Mouse (Mus musculus) cerebellum, adult 8-10 months (tissue): ENCODE data around the gene Palm2.

Experiments
- DNase-seq: peaks from one replicate; pipeline ENCODE4 v3.0.0; 2022

Palm2 gene

GRCm38 (mm10) chr4:57674351-57674750 lies 240.3 kb downstream of the Palm2 start:
- no peak for DNase-seq

- DNase-seq: no peak
Observed at GRCm38 (mm10) chr4:57675387-57675786, 241.3 kb downstream of the Palm2 start.

DNA sequence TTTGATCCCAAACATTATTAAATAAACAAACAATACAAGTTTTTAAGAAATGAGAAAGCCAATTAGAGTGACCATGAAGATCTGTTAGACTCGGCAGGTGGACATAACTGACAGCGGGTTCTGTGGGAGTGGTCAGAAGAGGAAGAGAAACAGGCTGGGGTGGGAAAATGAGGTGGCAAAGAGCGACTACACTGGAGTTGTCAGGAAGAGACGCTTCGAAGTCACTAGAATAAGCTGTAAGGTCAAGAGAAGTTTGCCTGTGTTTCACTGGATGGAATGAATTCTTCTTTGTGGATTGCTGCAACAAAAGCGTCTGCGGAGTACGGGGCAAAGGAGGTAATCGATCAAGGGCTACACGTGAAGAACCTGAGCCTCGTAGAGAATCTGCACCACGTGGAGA lies 243.9 kb downstream of the Palm2 start:
- no peak for DNase-seq

DNA sequence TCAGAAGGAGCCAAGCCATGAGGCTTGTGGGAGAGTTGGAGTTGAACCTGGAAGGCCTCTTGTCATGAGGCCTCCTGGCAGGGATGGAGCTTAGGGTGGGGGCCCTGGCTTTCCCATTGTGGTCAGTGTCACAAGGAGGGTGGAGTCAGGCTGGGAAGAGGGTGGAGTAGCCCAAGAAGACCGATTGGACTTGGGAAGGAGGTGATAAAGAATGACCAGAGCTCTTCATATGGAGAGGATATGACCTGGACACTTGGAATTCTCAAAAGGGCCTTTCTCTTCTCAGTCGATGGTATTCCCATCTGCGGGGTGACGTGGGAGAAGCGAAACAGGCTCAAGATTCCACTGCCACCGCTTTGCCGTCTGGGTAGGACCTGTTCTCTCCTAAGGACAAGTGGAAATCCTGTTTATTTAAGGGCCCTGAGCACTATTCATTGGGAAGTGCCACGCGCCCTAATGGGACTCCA lies 245.0 kb downstream of the Palm2 start:
- DNase-seq: no peak

GRCm38 (mm10) chr4:57680186-57680585 lies 246.1 kb downstream of the Palm2 start:
- no peak for DNase-seq

GRCm38 (mm10) chr4:57681511-57681910 lies 247.5 kb downstream of the Palm2 start:
- peak; percentile 30 for DNase-seq

GRCm38 (mm10) chr4:57682341-57682740 lies 248.3 kb downstream of the Palm2 start:
- DNase-seq: no peak

DNA sequence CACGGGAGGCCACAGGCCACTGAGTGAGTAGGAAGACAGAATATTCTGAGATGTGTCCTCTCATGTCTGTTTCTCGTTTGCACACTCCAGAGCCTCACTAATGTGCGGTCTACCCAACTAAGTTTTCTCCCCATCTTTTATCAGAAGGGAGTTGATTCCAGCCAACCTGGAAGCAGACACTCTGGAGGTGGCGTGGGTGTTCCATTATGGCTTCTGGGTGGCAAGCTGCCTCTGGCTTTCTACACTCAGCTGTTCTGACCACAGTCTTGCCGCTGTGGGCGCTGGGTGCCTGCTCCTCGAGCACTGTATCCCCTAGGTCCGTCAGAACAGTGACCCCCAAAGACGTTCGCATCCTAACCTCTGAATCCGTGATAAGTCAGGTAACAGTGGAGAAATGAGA lies 248.9 kb downstream of the Palm2 start:
- no peak for DNase-seq

GRCm38 (mm10) chr4:57684676-57685215 lies 250.7 kb downstream of the Palm2 start:
- no peak for DNase-seq

DNA sequence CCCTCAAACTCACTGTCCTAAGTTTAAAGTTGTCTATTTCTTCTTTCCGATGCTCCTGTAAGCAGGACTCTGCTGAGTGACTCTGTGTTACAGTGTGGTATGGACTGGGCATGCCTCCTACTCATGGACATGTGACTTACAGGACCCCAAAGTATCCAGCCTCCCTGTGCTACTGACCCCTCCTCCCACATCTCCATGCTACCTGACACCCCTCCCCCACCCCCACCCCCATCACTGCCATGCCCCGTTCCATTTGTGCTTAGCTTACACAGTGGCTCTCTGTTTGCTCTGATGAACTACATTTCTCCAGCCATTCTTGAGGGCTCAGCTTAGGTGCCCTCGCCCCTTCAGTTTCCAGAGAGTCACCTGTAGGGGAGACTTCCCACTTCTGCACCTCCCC lies 252.7 kb downstream of the Palm2 start:
- no peak for DNase-seq

DNA sequence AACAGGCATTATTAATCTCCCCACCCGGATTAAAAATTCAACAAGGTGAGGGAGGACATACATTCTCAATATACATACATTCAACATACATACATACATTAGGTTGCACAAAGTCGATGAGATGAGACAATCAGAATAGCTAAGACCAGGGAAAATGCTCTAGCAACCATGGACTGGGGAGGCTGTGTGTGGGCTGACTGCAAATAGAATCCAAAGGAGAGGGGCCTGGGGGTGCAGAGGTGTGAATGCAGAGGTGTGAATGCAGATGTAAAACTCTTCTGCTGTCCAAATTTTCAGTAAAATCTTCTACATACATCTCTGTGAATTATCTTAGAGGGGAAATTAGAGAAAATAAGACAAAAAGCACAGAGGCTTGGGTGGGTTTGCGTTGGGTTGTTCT lies 253.5 kb downstream of the Palm2 start:
- DNase-seq: no peak

- no peak for DNase-seq
Observed at GRCm38 (mm10) chr4:57688131-57688530, 254.1 kb downstream of the Palm2 start.

GRCm38 (mm10) chr4:57690001-57690400 lies 256.0 kb downstream of the Palm2 start:
- DNase-seq: no peak

DNA sequence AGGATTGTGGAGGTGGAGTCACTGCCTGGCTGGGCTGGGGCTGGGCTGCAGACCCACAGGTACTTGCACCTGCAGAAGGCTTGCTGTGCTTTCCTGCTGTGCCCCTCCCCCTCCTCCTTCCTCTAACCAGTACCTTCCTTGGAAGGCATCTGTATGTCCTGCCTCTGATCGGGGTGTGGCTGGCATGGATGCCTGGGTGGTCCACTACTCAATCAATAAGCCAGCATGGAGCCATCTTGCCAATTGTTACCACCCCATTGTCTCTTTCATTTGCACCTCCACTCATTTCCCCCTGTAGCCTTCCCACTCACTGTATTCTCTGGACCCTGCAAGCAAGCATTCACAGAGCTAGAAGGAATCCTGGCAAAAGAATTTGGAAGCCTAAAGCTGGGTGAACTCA lies 256.8 kb downstream of the Palm2 start:
- DNase-seq: no peak

- no peak for DNase-seq
Observed at GRCm38 (mm10) chr4:57694356-57695136, 260.5 kb downstream of the Palm2 start.

DNA sequence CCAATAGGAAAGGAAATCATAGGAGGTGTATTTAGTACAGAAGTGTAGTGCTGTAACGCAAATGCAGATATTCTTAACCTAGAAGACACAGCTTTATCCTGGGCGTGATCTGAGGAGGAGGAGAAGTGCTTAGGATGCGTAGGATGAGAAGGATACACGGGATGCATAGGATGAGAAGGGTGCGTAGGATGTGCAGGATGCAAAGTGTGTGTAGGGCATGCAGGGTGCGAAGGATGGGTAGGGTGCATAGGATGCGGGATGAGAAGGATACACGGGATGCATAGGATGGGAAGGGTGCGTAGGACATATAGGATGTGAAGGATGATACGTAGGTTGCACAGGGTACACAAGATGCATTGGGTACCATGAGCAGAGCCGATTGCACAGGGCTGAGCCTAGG lies 262.9 kb downstream of the Palm2 start:
- DNase-seq: no peak

DNA sequence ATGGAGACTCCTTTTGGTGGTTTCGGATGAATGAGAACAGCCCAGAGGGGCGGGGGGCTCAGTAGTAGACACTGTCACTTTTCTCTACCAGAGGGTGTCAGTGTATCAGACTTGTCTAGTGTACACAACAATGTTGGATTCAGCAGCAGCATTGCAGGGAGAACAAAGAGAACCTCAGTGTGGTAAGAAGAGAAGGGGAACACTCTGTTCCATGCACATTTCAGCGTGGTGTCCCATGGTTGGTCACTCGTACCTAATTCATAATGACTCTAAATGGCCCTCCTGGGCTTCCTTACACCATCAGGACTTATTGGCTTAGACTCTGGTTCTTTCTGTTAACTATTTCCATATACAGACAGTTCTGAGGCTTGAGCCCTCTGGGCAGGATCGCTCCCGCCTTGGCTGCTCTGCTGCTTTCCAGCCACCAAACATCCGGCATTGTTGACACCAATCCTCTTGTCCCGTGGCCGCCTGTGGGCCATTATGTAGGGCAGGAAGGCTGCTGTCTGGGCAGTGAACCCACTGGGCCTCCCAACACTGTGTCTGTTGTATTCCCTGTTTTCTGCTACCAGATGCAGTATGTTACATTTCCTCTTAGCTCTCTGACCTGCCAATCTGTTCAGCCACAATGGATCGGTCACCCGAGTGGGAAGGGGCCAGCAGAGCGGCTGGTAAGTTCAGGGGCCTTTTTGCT lies 264.0 kb downstream of the Palm2 start:
- no peak for DNase-seq

DNA sequence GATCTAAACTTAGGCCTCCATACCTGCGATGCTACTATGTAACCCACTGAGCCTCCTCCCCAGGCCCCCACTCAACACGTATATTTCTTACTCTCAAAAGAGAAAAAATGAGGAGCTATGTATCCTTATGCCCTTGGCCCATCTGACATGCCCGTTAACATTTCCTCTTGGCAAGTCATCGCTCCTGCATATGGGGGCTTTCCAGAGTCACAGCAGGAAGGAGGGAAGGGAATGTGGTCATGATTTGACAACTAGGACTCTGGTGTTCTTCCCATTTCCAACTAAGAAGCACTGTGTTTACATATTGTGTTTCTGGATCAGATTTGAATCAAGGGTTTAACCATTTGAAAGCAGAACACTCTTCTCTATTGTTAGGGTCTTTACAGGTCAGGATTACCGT lies 267.5 kb downstream of the Palm2 start:
- no peak for DNase-seq

DNA sequence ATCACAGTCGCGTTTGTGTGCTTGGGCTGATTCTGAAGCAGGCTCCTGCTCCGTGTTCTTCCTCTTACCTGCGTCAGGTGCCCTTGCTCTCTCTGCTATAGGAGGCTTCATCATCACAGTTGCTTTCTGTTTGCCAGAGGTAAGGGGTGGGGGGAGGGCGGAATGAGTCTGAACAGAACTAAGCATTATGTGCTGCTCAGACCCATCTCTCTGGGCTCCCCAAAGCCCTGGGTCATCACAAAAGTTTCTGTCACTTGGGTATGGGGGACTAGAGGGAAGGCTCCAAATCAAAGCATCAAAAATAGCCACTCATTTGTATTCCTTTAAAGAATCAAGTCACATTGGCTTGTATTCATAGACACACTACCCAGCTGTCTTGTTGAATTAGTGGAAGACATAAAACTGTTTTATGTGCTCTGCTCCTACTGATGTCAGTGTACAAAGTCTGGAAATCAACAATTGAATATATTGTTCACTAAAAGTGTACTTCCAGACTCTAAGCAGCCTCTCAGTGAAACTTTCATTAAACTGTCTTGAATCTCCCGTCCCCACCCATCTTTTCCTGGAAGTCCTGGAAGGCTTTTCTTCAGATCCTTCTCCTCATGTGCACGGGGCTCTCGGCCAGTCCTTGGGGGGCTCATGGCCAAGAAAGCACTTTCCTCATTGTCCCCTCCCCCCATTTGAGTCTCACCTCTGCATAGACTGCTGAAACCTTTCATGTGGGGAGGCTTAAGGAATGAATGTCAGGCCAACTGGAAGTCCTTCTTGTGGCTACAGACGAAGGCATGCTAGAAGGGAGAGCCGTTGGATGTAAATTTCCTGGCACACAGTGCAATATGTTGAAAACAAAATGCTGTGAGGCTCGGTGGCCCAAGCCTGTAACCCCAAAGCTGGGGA lies 269.8 kb downstream of the Palm2 start:
- DNase-seq: no peak

- DNase-seq: no peak
Observed at GRCm38 (mm10) chr4:57704575-57704974, 270.5 kb downstream of the Palm2 start.

- DNase-seq: no peak
Observed at GRCm38 (mm10) chr4:57715849-57716248, 281.8 kb downstream of the Palm2 start.

- DNase-seq: no peak
Observed at GRCm38 (mm10) chr4:57716735-57717134, 282.7 kb downstream of the Palm2 start.

DNA sequence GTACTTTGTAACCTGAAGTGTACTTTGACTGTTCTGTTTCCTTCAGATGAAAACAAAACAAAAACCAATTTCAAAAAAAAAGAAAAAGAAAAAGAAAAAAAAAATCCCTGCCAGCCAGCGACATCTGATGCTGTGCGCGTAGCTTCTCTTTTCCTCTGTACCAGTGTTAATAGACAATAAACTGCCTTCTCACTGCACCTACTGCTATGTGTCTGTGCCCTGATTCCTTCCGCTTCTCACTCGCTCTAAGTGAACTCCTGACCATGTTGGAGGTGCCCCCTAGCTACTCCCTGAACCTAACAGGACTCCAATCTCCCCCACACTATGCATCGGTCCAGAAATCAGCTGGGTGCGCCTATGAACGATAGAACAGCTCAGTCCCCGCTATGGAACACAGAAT lies 283.3 kb downstream of the Palm2 start, which contains the start of gene Akap2:
Gene Akap2 (plus strand): TSS at position 304 of the 400 bp plus-strand sequence.
- DNase-seq: no peak
